Comparison of ENCODE assay signal across 9 mouse cellular contexts in the genomic region with DNA sequence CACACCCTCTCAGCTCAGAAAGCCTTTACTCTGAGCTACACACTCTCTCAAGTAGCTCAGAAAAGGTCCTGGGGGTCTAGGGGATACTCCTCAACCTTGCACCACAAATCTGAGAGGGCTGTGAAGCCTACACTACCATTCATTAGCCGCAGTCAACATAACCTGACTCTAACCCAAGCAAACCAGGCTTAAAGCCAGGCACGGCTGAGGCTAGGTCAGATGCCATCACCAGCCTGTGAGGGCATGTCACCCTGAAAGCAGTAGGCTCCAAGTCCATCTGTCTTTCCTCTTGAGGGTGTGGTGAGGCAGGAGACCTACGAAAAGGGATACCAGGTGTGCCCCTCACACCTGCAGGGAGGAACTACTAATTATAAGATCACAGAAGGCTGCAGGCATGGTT.
DNase-seq lines count a peak whose midpoint lies in the region; ATAC-seq and TF ChIP-seq lines count a peak whose summit lies in the region.
"Had no signal": no experiment of that assay in that cellular context is flagged by ENCODE, and none has a peak within 500 bp of the region (broad histone marks: within the 10 kb centered on the region; RNA-seq: fewer than 3 reads in every experiment).

No protein-coding gene starts in this region.

- no peak overlapping the region for H3K4me3 ChIP-seq in cerebellum, adult 2 months (replicated peaks; ENCODE audit: insufficient read depth, low read depth, low read length)
- H3K4me3 ChIP-seq in hindbrain, embryonic 10.5 days: no peak overlapping the region
- no peak overlapping the region for H3K4me3 ChIP-seq in hindbrain, postnatal 0 days (ENCODE audit: low read length)
- H3K4me3 ChIP-seq in midbrain, embryonic 12.5 days: no peak overlapping the region

- no peaks in the 10 kb centered on the region for H3K27me3 ChIP-seq in cerebellum, adult 2 months (ENCODE audit: control insufficient read depth, insufficient read depth, low read length)
- H3K27me3 ChIP-seq in hindbrain, embryonic 10.5 days (ENCODE audit: insufficient read depth, poor library complexity, severe bottlenecking): no peaks in the 10 kb centered on the region
- no peaks in the 10 kb centered on the region for H3K27me3 ChIP-seq in hindbrain, postnatal 0 days (ENCODE audit: insufficient read depth, low read length)
- peaks cover 3% of the 10 kb centered on the region; the same call in 1 of the 2 replicates for H3K27me3 ChIP-seq in midbrain, embryonic 12.5 days

- no peak for ATAC-seq in hindbrain, postnatal 0 days
- ATAC-seq in midbrain, embryonic 12.5 days (ENCODE audit: low FRiP score, low read depth): no peak

- no peak for TF ChIP-seq CTCF in cerebellum, adult 2 months (IDR thresholded peaks at IDR 0.05; ENCODE audit: borderline replicate concordance, insufficient read depth, low read depth, low read length)
- TF ChIP-seq CTCF in hindbrain, postnatal 0 days (IDR thresholded peaks at IDR 0.05; ENCODE audit: low read depth): no peak

- intact Hi-C loops in left cerebral cortex, postnatal 25 days (cut with DNase I): loop anchor here (1.0 kb wide), 2 partner anchors 88 to 109 kb away; partner anchors contain the start of gene Irf2bpl

- no peak overlapping the region for H3K4me2 ChIP-seq in hindbrain, postnatal 0 days (ENCODE audit: low read depth, low read length)
- H3K4me2 ChIP-seq in midbrain, embryonic 12.5 days (replicated peaks): no peak overlapping the region
- H3K4me2 ChIP-seq: liver, embryonic 11.5 days had no signal

- no peak for DNase-seq in cerebellum, adult 2 months
- no peak for DNase-seq in cerebellum, postnatal 4 days (ENCODE audit: low spot score in 2 of 2)
- DNase-seq in hindbrain, embryonic 10.5 days (ENCODE audit: low spot score): no peak
- no peak for DNase-seq in hindbrain, postnatal 0 days (ENCODE audit: low spot score)
- peak; percentile 32 to 45 for DNase-seq in cerebellum, postnatal 10 days
- DNase-seq in urinary bladder, postnatal 36 days (ENCODE audit: low spot score in 2 of 2): no peak
- no peak for DNase-seq in left cerebral cortex, postnatal 25 days (ENCODE audit: low spot score in 2 of 2)

- H3K36me3 ChIP-seq in hindbrain, embryonic 10.5 days: no peaks in the 10 kb centered on the region
- H3K36me3 ChIP-seq in hindbrain, postnatal 0 days (ENCODE audit: insufficient read depth, low read length): no peaks in the 10 kb centered on the region
- no peaks in the 10 kb centered on the region for H3K36me3 ChIP-seq in midbrain, embryonic 12.5 days

- no peaks in the 10 kb centered on the region for H3K9me3 ChIP-seq in hindbrain, embryonic 10.5 days
- no peaks in the 10 kb centered on the region for H3K9me3 ChIP-seq in hindbrain, postnatal 0 days (ENCODE audit: low read length)
- no peaks in the 10 kb centered on the region for H3K9me3 ChIP-seq in midbrain, embryonic 12.5 days

- WGBS in cerebellum, adult 2 months: 49% methylated on average over 3 of the region's 3 CpGs
- 85% methylated on average over 3 of the region's 3 CpGs for WGBS in hindbrain, embryonic 10.5 days
- WGBS in hindbrain, postnatal 0 days: 78% methylated on average over 3 of the region's 3 CpGs
- 80% methylated on average over 3 of the region's 3 CpGs for WGBS in midbrain, embryonic 12.5 days

- no peak for TF ChIP-seq POLR2A in cerebellum, adult 2 months (IDR thresholded peaks at IDR 0.05; ENCODE audit: borderline replicate concordance, insufficient read depth, low read length)

- H3K4me1 ChIP-seq in cerebellum, adult 2 months (ENCODE audit: control insufficient read depth, insufficient read depth, low read length): peaks cover 26% of the 10 kb centered on the region
- peaks cover 54% of the 10 kb centered on the region for H3K4me1 ChIP-seq in hindbrain, embryonic 10.5 days (replicated peaks)
- H3K4me1 ChIP-seq in hindbrain, postnatal 0 days (ENCODE audit: insufficient read depth, low read length): peaks cover 21% of the 10 kb centered on the region
- peaks cover 33% of the 10 kb centered on the region for H3K4me1 ChIP-seq in midbrain, embryonic 12.5 days

- no peak overlapping the region for H3K9ac ChIP-seq in hindbrain, postnatal 0 days (replicated peaks; ENCODE audit: low read length)
- no peak overlapping the region for H3K9ac ChIP-seq in midbrain, embryonic 12.5 days (replicated peaks)

- peak overlapping the region; percentile 49 for H3K27ac ChIP-seq in cerebellum, adult 2 months (ENCODE audit: insufficient read depth, low read length)
- peak overlapping the region; percentile 46 for H3K27ac ChIP-seq in hindbrain, embryonic 10.5 days
- H3K27ac ChIP-seq in hindbrain, postnatal 0 days: no peak overlapping the region
- 0 out of 2 replicates have a peak overlapping the region, but pooled peaks have one; percentile 0 for H3K27ac ChIP-seq in midbrain, embryonic 12.5 days (replicated peaks)

Comparison
In these comparisons a context has a peak if more than half of its experiments do, and no peak if none do; other contexts are left out.
1. DNase-seq: peak in cerebellum, postnatal 10 days (2 of 2); none in cerebellum, adult 2 months (0 of 2), cerebellum, postnatal 4 days (0 of 2), hindbrain, embryonic 10.5 days (single experiment), hindbrain, postnatal 0 days (single experiment), urinary bladder, postnatal 36 days (0 of 2) and left cerebral cortex, postnatal 25 days (0 of 2).